Mouse (Mus musculus): ENCODE measurements around the gene 0610010K14Rik. TPM values are rescaled to one million over a fixed set of nuclear protein-coding genes. Genes with fewer than 3 reads are reported as not detected.

The 0610010K14Rik gene
- total and polyA plus RNA-seq, 3 experiments: 27.7 to 153 (median 75.2) TPM

DNA sequence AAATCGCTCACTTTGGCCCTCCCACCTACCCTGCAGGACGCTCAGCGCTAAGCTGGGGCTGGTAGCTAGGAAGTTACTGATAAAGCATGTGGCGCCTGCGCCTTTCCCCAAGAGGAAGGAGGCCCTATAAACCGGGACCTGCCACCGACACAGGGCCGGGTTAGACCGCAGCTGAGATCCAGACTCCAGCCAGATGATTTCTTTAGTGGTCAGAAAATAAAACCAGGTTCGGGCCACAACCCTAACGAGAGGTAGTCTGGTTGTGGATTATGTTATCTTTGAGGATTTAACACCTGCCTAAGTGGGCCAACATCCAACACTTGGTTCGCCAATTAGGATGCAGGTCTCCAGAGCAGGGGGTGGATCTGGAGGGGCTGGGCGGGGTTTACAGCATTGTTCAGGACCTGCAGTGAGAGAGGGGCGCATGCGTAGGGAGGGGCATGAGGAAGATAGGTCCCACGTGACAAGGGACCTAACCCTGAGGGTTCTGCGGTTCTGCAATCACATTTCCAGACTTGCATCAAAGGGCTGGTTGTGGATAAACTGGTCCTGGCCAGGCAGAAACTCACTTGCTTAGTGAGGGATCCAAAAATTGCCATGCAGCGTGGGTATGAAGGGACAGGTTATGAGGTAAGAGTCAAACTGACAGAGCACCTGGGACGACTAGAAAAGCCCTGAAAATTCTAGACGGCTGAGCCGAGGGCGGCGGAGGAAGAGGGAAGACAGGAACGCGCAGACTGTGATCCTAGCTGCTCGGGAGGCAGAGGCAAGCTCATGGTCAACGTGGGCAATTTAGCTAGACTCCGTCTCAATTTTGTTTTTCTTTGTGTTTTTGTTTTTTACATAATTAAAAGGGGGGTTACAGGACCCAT lies 16.7 kb downstream of the 0610010K14Rik start, which contains the start of gene Slc16a13 (continued):
- TF ChIP-seq ZNF384 (IDR thresholded peaks at IDR 0.05; ENCODE audit: low read depth, low read length): no peak
- TF ChIP-seq POLR2AphosphoS2 (IDR thresholded peaks at IDR 0.05; ENCODE audit: low read depth, low read length): peak; percentile 92
- peak; percentile 64 for TF ChIP-seq ZMIZ1 (IDR thresholded peaks at IDR 0.05; ENCODE audit: low read depth, low read length)
- TF ChIP-seq ZKSCAN1 (IDR thresholded peaks at IDR 0.05; ENCODE audit: borderline replicate concordance, low read depth, low read length): no peak
- peak; percentile 61; the same call in 1 of the 2 replicates for TF ChIP-seq TCF12 (IDR thresholded peaks at IDR 0.05; ENCODE audit: low read depth, low read length)
- peak; percentile 93 for TF ChIP-seq USF1 (IDR thresholded peaks at IDR 0.05; ENCODE audit: low read depth, low read length)
- peak; percentile 25; the same call in 1 of the 2 replicates for TF ChIP-seq IRF4 (IDR thresholded peaks at IDR 0.05; ENCODE audit: low read depth, low read length)
- peak; percentile 87 for TF ChIP-seq MAZ (IDR thresholded peaks at IDR 0.05; ENCODE audit: low read depth, low read length)
- peak; percentile 47; the same call in 1 of the 2 replicates for TF ChIP-seq HCFC1 (IDR thresholded peaks at IDR 0.05; ENCODE audit: low read depth, low read length)
- no peak for TF ChIP-seq UBTF (IDR thresholded peaks at IDR 0.05; ENCODE audit: low read depth, low read length)

DNA sequence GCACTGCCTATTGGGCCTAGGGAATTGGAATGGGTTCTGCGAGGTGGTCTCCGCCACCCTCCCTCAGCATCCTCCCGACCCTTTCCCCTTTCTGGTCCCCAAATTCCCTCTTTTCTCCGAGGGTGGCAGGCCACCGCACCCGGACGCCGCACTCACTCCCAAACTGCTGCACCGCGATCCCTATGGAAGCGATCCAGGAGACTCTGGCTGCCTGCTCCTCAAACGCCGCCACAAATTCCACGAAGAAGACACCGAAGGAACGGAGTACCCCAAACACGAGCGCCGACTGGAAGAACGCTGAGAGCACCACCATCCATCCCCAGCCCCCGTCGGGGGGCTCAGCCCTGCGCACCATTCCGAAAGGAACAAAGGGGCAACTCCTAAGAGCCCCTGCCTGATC lies 17.4 kb downstream of the 0610010K14Rik start:
- H3K27me3 ChIP-seq (replicated peaks): no peaks in the 10 kb centered on the region
- dilution Hi-C loops (cut with MboI; ENCODE audit: extremely low pct_ligation_motif_present, extremely low pct_unique_long_range_greater_than_20kb, low sequenced_read_pairs): no loop called here
- DNase-seq (ENCODE audit: extremely low read depth): no peak
- in situ Hi-C loops (cut with MboI; ENCODE audit: low pct_ligation_motif_present, low pct_unique_long_range_greater_than_20kb, low sequenced_read_pairs): no loop called here
- H3K4me1 ChIP-seq (ENCODE audit: control insufficient read depth in 1 of 2, insufficient read depth in 2 of 2): peaks cover 15 to 30% of the 10 kb centered on the region in 2 experiments; a peak in 3 of 4 replicates
- peak overlapping the region; percentile 70 for H3K9ac ChIP-seq (ENCODE audit: insufficient read depth, low read depth)
- H3K4me2 ChIP-seq (ENCODE audit: insufficient read depth, low read depth, poor library complexity, severe bottlenecking): peak overlapping the region; percentile 57
- TF ChIP-seq HCFC1 (IDR thresholded peaks at IDR 0.05; ENCODE audit: low read depth, low read length) (no peak), TCF12 (IDR thresholded peaks at IDR 0.05; ENCODE audit: low read depth, low read length) (0 out of 2 replicates have a peak, but pooled peaks have one; percentile 6), MEF2A (IDR thresholded peaks at IDR 0.05; ENCODE audit: borderline replicate concordance, low read depth, low read length) (peak; percentile 24; the same call in 1 of the 2 replicates)
- H3K79me2 ChIP-seq (replicated peaks; ENCODE audit: control insufficient read depth, extremely low read depth, insufficient read depth, poor library complexity, severe bottlenecking): no peaks in the 10 kb centered on the region
- H3K27ac ChIP-seq (ENCODE audit: insufficient read depth, low read depth): no peak overlapping the region
- H3K36me3 ChIP-seq (replicated peaks in 1 of 2; ENCODE audit: control insufficient read depth in 1 of 2, insufficient read depth in 1 of 2, low read length in 1 of 2): peaks cover 5 to 52% of the 10 kb centered on the region in 2 experiments
- no peaks in the 10 kb centered on the region for H3K9me3 ChIP-seq (replicated peaks; ENCODE audit: low read length)
- H3K4me3 ChIP-seq (replicated peaks in 1 of 3; ENCODE audit: low read depth in 2 of 3, low read length in 2 of 3, poor library complexity in 1 of 3): peak overlapping the region; percentile 61 to 78 (median 76)

DNA sequence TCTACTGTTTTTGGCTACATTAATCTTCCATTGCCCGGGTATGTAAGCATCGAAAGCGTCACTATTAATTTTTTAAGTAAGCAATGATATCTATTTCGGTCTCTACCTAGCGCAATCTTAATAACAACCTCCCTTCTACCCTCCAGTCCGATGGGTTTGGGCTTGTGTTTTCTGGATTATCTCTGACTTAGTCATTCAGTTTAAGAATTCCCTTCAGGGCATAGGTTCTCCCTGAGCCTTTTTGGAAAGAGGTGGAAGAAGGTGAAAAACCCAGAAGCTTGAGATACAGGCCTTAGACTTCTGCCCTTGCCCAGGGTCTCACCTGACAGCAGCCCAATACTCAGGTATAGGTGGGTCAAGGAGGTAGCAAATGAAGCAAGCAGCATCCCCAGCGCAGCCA lies 17.8 kb downstream of the 0610010K14Rik start:
- no peaks in the 10 kb centered on the region for H3K79me2 ChIP-seq (replicated peaks; ENCODE audit: control insufficient read depth, extremely low read depth, insufficient read depth, poor library complexity, severe bottlenecking)
- H3K4me3 ChIP-seq (replicated peaks in 1 of 3; ENCODE audit: low read depth in 2 of 3, low read length in 2 of 3, poor library complexity in 1 of 3): peak overlapping the region; percentile 61 to 78 (median 76)
- no peaks in the 10 kb centered on the region for H3K27me3 ChIP-seq (replicated peaks)
- H3K9me3 ChIP-seq (replicated peaks; ENCODE audit: low read length): no peaks in the 10 kb centered on the region
- no peak overlapping the region for H3K27ac ChIP-seq (ENCODE audit: insufficient read depth, low read depth)
- dilution Hi-C loops (cut with MboI; ENCODE audit: extremely low pct_ligation_motif_present, extremely low pct_unique_long_range_greater_than_20kb, low sequenced_read_pairs): no loop called here
- H3K36me3 ChIP-seq (replicated peaks in 1 of 2; ENCODE audit: control insufficient read depth in 1 of 2, insufficient read depth in 1 of 2, low read length in 1 of 2): peaks cover 5 to 57% of the 10 kb centered on the region in 2 experiments
- no peak for DNase-seq (ENCODE audit: extremely low read depth)
- in situ Hi-C loops (cut with MboI; ENCODE audit: low pct_ligation_motif_present, low pct_unique_long_range_greater_than_20kb, low sequenced_read_pairs): no loop called here
- no peak for TF ChIP-seq RAD21 (IDR thresholded peaks at IDR 0.05; ENCODE audit: low read depth, low read length)
- TF ChIP-seq RCOR1 (conservative IDR thresholded peaks at IDR 0.05; ENCODE audit: low read depth, low read length): no peak
- no peak for TF ChIP-seq NRF1 (IDR thresholded peaks at IDR 0.05; ENCODE audit: low read depth, low read length)
- TF ChIP-seq SIN3A (IDR thresholded peaks at IDR 0.05; ENCODE audit: low read length): no peak
- TF ChIP-seq IRF4 (IDR thresholded peaks at IDR 0.05; ENCODE audit: low read depth, low read length): no peak
- no peak for TF ChIP-seq EP300 (IDR thresholded peaks at IDR 0.05; ENCODE audit: low read length)
- no peak for TF ChIP-seq GABPA (IDR thresholded peaks at IDR 0.05; ENCODE audit: insufficient replicate concordance, low read depth, low read length)
- TF ChIP-seq ZC3H11A (IDR thresholded peaks at IDR 0.05; ENCODE audit: low read depth, low read length): no peak
- no peak for TF ChIP-seq ZNF384 (IDR thresholded peaks at IDR 0.05; ENCODE audit: low read depth, low read length)
- TF ChIP-seq SMC3 (IDR thresholded peaks at IDR 0.05; ENCODE audit: low read depth, low read length): no peak
- no peak for TF ChIP-seq ZMIZ1 (IDR thresholded peaks at IDR 0.05; ENCODE audit: low read depth, low read length)
- TF ChIP-seq JUND (conservative IDR thresholded peaks at IDR 0.05; ENCODE audit: low read depth, low read length): no peak
- no peak for TF ChIP-seq ELF1 (IDR thresholded peaks at IDR 0.05; ENCODE audit: low read depth, low read length)
- TF ChIP-seq NELFE (IDR thresholded peaks at IDR 0.05; ENCODE audit: low read depth, low read length): no peak
- no peak for TF ChIP-seq POLR2AphosphoS2 (IDR thresholded peaks at IDR 0.05; ENCODE audit: low read depth, low read length)
- peak overlapping the region; percentile 70 for H3K9ac ChIP-seq (ENCODE audit: insufficient read depth, low read depth)
- H3K4me2 ChIP-seq (ENCODE audit: insufficient read depth, low read depth, poor library complexity, severe bottlenecking): peak overlapping the region; percentile 57
- H3K4me1 ChIP-seq (ENCODE audit: control insufficient read depth in 1 of 2, insufficient read depth in 2 of 2): peaks cover 15 to 30% of the 10 kb centered on the region in 2 experiments; a peak in 3 of 4 replicates

All from CH12.LX (cell line).